In the genomic region with DNA sequence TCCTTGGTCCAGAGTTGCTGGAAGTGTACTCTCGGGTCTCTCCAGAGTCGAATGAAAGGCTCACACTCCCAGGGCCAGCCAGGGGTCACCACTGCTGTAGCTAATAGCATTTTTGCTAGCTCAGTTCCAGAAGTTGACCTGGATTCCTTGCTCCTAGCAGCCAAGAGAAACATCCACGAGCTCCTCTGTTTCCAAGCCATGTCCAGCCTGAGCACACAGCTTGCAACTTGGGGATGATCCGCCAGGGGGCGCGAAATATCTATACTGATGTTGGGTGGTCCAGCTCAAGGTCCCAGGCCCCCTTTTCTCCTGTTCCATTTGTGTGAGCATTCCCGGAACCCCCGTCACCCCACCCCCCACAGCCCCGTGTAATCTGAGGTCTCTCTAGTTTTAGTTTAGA, we compare ENCODE assay signal across 8 mouse cellular contexts. TPM values are rescaled to one million over a fixed set of nuclear protein-coding genes. Genes with fewer than 3 reads are reported as not detected.
DNase-seq lines count a peak whose midpoint lies in the region; ATAC-seq and TF ChIP-seq lines count a peak whose summit lies in the region.

No protein-coding gene starts in this region.

- peaks cover 11% of the 10 kb centered on the region for H3K4me1 ChIP-seq in intestine, embryonic 14.5 days (replicated peaks; ENCODE audit: control insufficient read depth, insufficient read depth, low read length)
- peaks cover 9% of the 10 kb centered on the region for H3K4me1 ChIP-seq in intestine, embryonic 15.5 days (replicated peaks)
- H3K4me1 ChIP-seq in limb, embryonic 14.5 days (ENCODE audit: control insufficient read depth, insufficient read depth, low read length), result peaks cover 6% of the 10 kb centered on the region

- no peak overlapping the region for H3K4me2 ChIP-seq in intestine, embryonic 14.5 days (ENCODE audit: low read length)
- H3K4me2 ChIP-seq in intestine, embryonic 15.5 days (replicated peaks), result no peak overlapping the region
- H3K4me2 ChIP-seq in limb, embryonic 14.5 days (replicated peaks; ENCODE audit: low read depth, low read length, severe bottlenecking), result no peak overlapping the region

- H3K27ac ChIP-seq in intestine, embryonic 14.5 days (ENCODE audit: low read depth), result no peak overlapping the region
- no peak overlapping the region for H3K27ac ChIP-seq in intestine, embryonic 15.5 days
- H3K27ac ChIP-seq in limb, embryonic 14.5 days (replicated peaks; ENCODE audit: low read depth, low read length), result 0 out of 2 replicates have a peak overlapping the region, but pooled peaks have one; percentile 19

- H3K36me3 ChIP-seq in intestine, embryonic 14.5 days (ENCODE audit: control insufficient read depth, insufficient read depth, low read length), result no peaks in the 10 kb centered on the region
- no peaks in the 10 kb centered on the region for H3K36me3 ChIP-seq in intestine, embryonic 15.5 days
- H3K36me3 ChIP-seq in limb, embryonic 14.5 days (ENCODE audit: control insufficient read depth, insufficient read depth, low read length), result no peaks in the 10 kb centered on the region

- no peaks in the 10 kb centered on the region for H3K9me3 ChIP-seq in intestine, embryonic 14.5 days (ENCODE audit: control insufficient read depth, low read length)
- no peaks in the 10 kb centered on the region for H3K9me3 ChIP-seq in intestine, embryonic 15.5 days
- H3K9me3 ChIP-seq in limb, embryonic 14.5 days (ENCODE audit: control insufficient read depth, low read length), result no peaks in the 10 kb centered on the region

- intact Hi-C loops in gastrocnemius, postnatal 14 days (cut with DNase I; ENCODE audit: low total_unique reads), result no loop called here

- no peak for ATAC-seq in intestine, embryonic 14.5 days (replicated peaks; ENCODE audit: low FRiP score, low TSS enrichment, low read depth)
- no peak for ATAC-seq in intestine, embryonic 15.5 days
- ATAC-seq in limb, embryonic 14.5 days (ENCODE audit: low FRiP score, low read depth), result peak; percentile 10; the same call in 1 of the 2 replicates

- peak; percentile 84 for DNase-seq in intestine, embryonic 14.5 days (ENCODE audit: low spot score)
- peak; percentile 45 to 46 for DNase-seq in CD8-positive naive resting alpha-beta T cell, adult 2 months (ENCODE audit: low read depth in 2 of 2, low spot score in 2 of 2)
- peak; percentile 59 to 73 for DNase-seq in adrenal gland, postnatal 36 days
- peak; percentile 73 for DNase-seq in gastrocnemius, postnatal 14 days
- peak; percentile 78 for DNase-seq in limb, embryonic 14.5 days (ENCODE audit: low spot score)
- DNase-seq in retina, embryonic 14.5 days (ENCODE audit: low spot score), result peak; percentile 90
- DNase-seq in c-Kit-positive CD71-positive TER-119-positive erythroid progenitor cells, embryonic 14.5 days (ENCODE audit: low spot score), result no peak

- no peak for TF ChIP-seq POLR2A in limb, embryonic 14.5 days (IDR thresholded peaks at IDR 0.05; ENCODE audit: borderline replicate concordance, extremely low read depth, insufficient read depth, insufficient read length)

- H3K4me3 ChIP-seq in intestine, embryonic 14.5 days (ENCODE audit: low read depth, low read length), result no peak overlapping the region
- no peak overlapping the region for H3K4me3 ChIP-seq in intestine, embryonic 15.5 days (replicated peaks)
- H3K4me3 ChIP-seq in limb, embryonic 14.5 days (replicated peaks; ENCODE audit: low read length), result no peak overlapping the region

- H3K27me3 ChIP-seq in intestine, embryonic 14.5 days (replicated peaks; ENCODE audit: control insufficient read depth, insufficient read depth, low read length), result no peaks in the 10 kb centered on the region
- H3K27me3 ChIP-seq in intestine, embryonic 15.5 days (replicated peaks), result no peaks in the 10 kb centered on the region
- H3K27me3 ChIP-seq in limb, embryonic 14.5 days (ENCODE audit: control insufficient read depth, insufficient read depth, low read length), result no peaks in the 10 kb centered on the region

- H3K9ac ChIP-seq in intestine, embryonic 14.5 days (ENCODE audit: low read length), result no peak overlapping the region
- H3K9ac ChIP-seq in intestine, embryonic 15.5 days, result no peak overlapping the region
- no peak overlapping the region for H3K9ac ChIP-seq in limb, embryonic 14.5 days (ENCODE audit: low read depth, low read length, severe bottlenecking)

- 38% methylated on average over 9 of the region's 9 CpGs for WGBS in intestine, embryonic 14.5 days
- 25% methylated on average over 9 of the region's 9 CpGs for WGBS in intestine, embryonic 15.5 days
- WGBS in limb, embryonic 14.5 days, result 33% methylated on average over 9 of the region's 9 CpGs

RNA-seq across cellular contexts. Expression of gene Zfp628, which starts 3.5 kb away (rescaled TPM):
- polyA plus RNA-seq in intestine, embryonic 14.5 days (2014; fragmentation: Nextera tagmentation; extraction: Ambion mirVana), result 3.3 and 4.0 TPM in 2 replicates
- polyA plus RNA-seq in intestine, embryonic 15.5 days (2015; fragmentation: Nextera tagmentation; extraction: Ambion mirVana), result 2.9 and 3.4 TPM in 2 replicates
- 10 to 100 TPM; 13.7 to 15.5 TPM for total RNA-seq in adrenal gland, postnatal 36 days (2021)
- 1 to 10 TPM; 7.9 to 8.4 TPM for total RNA-seq in gastrocnemius, postnatal 14 days (2021)
- 13.4 and 22.3 TPM in 2 replicates for polyA plus RNA-seq in limb, embryonic 14.5 days (2012; rRNA removed)
- polyA plus RNA-seq in limb, embryonic 14.5 days (2014; fragmentation: Nextera tagmentation; extraction: Ambion mirVana), result 4.0 and 4.6 TPM in 2 replicates

RNA-seq across cellular contexts. Expression of gene Gm36210, which starts 5.2 kb away (rescaled TPM):
- not detected in 2 replicates for polyA plus RNA-seq in intestine, embryonic 14.5 days (2014; fragmentation: Nextera tagmentation; extraction: Ambion mirVana)
- polyA plus RNA-seq in intestine, embryonic 15.5 days (2015; fragmentation: Nextera tagmentation; extraction: Ambion mirVana), result not detected in 2 replicates
- total RNA-seq in adrenal gland, postnatal 36 days (2021), result not detected
- not detected for total RNA-seq in gastrocnemius, postnatal 14 days (2021)
- polyA plus RNA-seq in limb, embryonic 14.5 days (2012; rRNA removed), result 0.15 and 0.22 TPM in 2 replicates
- not detected in 2 replicates for polyA plus RNA-seq in limb, embryonic 14.5 days (2014; fragmentation: Nextera tagmentation; extraction: Ambion mirVana)

RNA-seq across cellular contexts. Expression of gene Nat14, which starts 10.3 kb away (rescaled TPM):
- 3.1 and 3.3 TPM in 2 replicates for polyA plus RNA-seq in intestine, embryonic 14.5 days (2014; fragmentation: Nextera tagmentation; extraction: Ambion mirVana)
- polyA plus RNA-seq in intestine, embryonic 15.5 days (2015; fragmentation: Nextera tagmentation; extraction: Ambion mirVana), result 3.0 and 3.5 TPM in 2 replicates
- total RNA-seq in adrenal gland, postnatal 36 days (2021), result 10 to 100 TPM in 1 of 2 experiments, 1 to 10 TPM in 1; 7.1 to 11.5 TPM
- total RNA-seq in gastrocnemius, postnatal 14 days (2021), result 1 to 10 TPM; 2.4 to 3.3 TPM
- 7.6 and 10.0 TPM in 2 replicates for polyA plus RNA-seq in limb, embryonic 14.5 days (2012; rRNA removed)
- 0.92 and 1.9 TPM in 2 replicates for polyA plus RNA-seq in limb, embryonic 14.5 days (2014; fragmentation: Nextera tagmentation; extraction: Ambion mirVana)

RNA-seq across cellular contexts. Expression of gene Ssc5d, which starts 14.0 kb away (rescaled TPM):
- polyA plus RNA-seq in intestine, embryonic 14.5 days (2014; fragmentation: Nextera tagmentation; extraction: Ambion mirVana), result 3.7 and 4.0 TPM in 2 replicates
- polyA plus RNA-seq in intestine, embryonic 15.5 days (2015; fragmentation: Nextera tagmentation; extraction: Ambion mirVana), result 2.7 and 3.5 TPM in 2 replicates
- total RNA-seq in adrenal gland, postnatal 36 days (2021), result 1 to 10 TPM; 1.7 to 2.7 TPM
- 10 to 100 TPM; 28.5 to 33.4 TPM for total RNA-seq in gastrocnemius, postnatal 14 days (2021)
- polyA plus RNA-seq in limb, embryonic 14.5 days (2012; rRNA removed), result 38.1 and 48.4 TPM in 2 replicates
- polyA plus RNA-seq in limb, embryonic 14.5 days (2014; fragmentation: Nextera tagmentation; extraction: Ambion mirVana), result 13.2 and 13.6 TPM in 2 replicates

RNA-seq across cellular contexts. Expression of gene Isoc2a, which starts 34.6 kb away (rescaled TPM):
- polyA plus RNA-seq in intestine, embryonic 14.5 days (2014; fragmentation: Nextera tagmentation; extraction: Ambion mirVana), result 0.96 and 1.0 TPM in 2 replicates
- polyA plus RNA-seq in intestine, embryonic 15.5 days (2015; fragmentation: Nextera tagmentation; extraction: Ambion mirVana), result 0.68 and 1.0 TPM in 2 replicates
- total RNA-seq in adrenal gland, postnatal 36 days (2021), result 10 to 100 TPM; 23.5 to 47.3 TPM
- 10 to 100 TPM; 15.8 to 16.7 TPM for total RNA-seq in gastrocnemius, postnatal 14 days (2021)
- 13.6 and 16.7 TPM in 2 replicates for polyA plus RNA-seq in limb, embryonic 14.5 days (2012; rRNA removed)
- 1.1 and 1.3 TPM in 2 replicates for polyA plus RNA-seq in limb, embryonic 14.5 days (2014; fragmentation: Nextera tagmentation; extraction: Ambion mirVana)
